Mouse (Mus musculus) kidney, postnatal 0 days (tissue): ENCODE measurements around the gene Lemd1. TPM values are rescaled to one million over a fixed set of nuclear protein-coding genes. Genes with fewer than 3 reads are reported as not detected.
A peak's percentile ranks its signal among the peaks of the same experiment; 100 is the strongest.
"Not testable (repeated sequence)": the region's sequence is repeated elsewhere in the genome, so short reads cannot be mapped to it uniquely, and the experiment has no call there.

Experiments
- ATAC-seq: fragments of 200-750 bp; cut with Nextera tagmentation; replicated peaks from 2 replicates; pipeline ENCODE4 v1.8.0; 2017; ENCODE audit warnings: low read depth, moderate number of reproducible peaks, moderate TSS enrichment, moderate library complexity; ENCODE audit not compliant: low FRiP score
- DNase-seq: peaks from one replicate; pipeline ENCODE4 v3.0.0-alpha.2; 2016; ENCODE audit warnings: low spot score
- H3K27ac ChIP-seq: fragments of 300-500 bp; sonication (generic); 2 replicates; pipeline ENCODE4 v1.5.1; 2014; ENCODE audit warnings: mild to moderate bottlenecking
- H3K27me3 ChIP-seq: fragments of 300-500 bp; sonication (generic); 2 replicates; pipeline ENCODE4 v1.6.1; 2014; ENCODE audit warnings: low read length, mixed read lengths; ENCODE audit not compliant: insufficient read depth
- H3K36me3 ChIP-seq: fragments of 300-500 bp; sonication (generic); 2 replicates; pipeline ENCODE4 v1.6.1; 2014; ENCODE audit warnings: low read length, mixed read lengths; ENCODE audit not compliant: insufficient read depth
- H3K4me1 ChIP-seq: fragments of 300-500 bp; sonication (generic); replicated peaks from 2 replicates; pipeline ENCODE4 v1.6.1; 2014; ENCODE audit warnings: antibody characterized with exemption, low read length, mixed read lengths; ENCODE audit not compliant: insufficient read depth
- H3K4me2 ChIP-seq: fragments of 300-500 bp; sonication (generic); 2 replicates; pipeline ENCODE4 v1.6.1; 2014; ENCODE audit warnings: mild to moderate bottlenecking, low read length, moderate library complexity, mixed read lengths
- H3K4me3 ChIP-seq: fragments of 300-500 bp; sonication (generic); replicated peaks from 2 replicates; pipeline ENCODE4 v1.5.1; 2014; ENCODE audit warnings: low read depth, low read length
- H3K9ac ChIP-seq: fragments of 300-500 bp; sonication (generic); 2 replicates; pipeline ENCODE4 v1.6.1; 2014; ENCODE audit warnings: low read depth, low read length
- H3K9me3 ChIP-seq: fragments of 300-500 bp; sonication (generic); replicated peaks from 2 replicates; pipeline ENCODE4 v1.6.1; 2016; ENCODE audit warnings: low read length, inconsistent platforms, mixed read lengths
- CTCF ChIP-seq: IDR thresholded peaks from 2 replicates; pipeline ENCODE4 v1.5.1; 2016; ENCODE audit warnings: antibody characterized with exemption, low read depth, mild to moderate bottlenecking, moderate library complexity
- WGBS: fragments of 180-500 bp; shearing (Covaris S2); extraction: QIAGEN DNeasy Blood & Tissue Kit; methylation state at CpG from one replicate; pipeline ENCODE4 v1.1.7; 2014; 5-methylcytosine and 5-hydroxymethylcytosine counted together
- polyA plus RNA-seq: library from polyadenylated mRNA; unstranded; fragments of >200 nt; fragmentation: Nextera tagmentation; extraction: Ambion mirVana; gene quantifications from 2 replicates; pipeline ENCODE4 v1.2.1, GENCODE M21; 2015

Gene Lemd1
- polyA plus RNA-seq, 1 experiment from 2014 or later, result 0.37 TPM

GRCm38 (mm10) chr1:132161211-132161880 is 29.9 kb upstream of the Lemd1 start:
- no peak for DNase-seq
- Histone ChIP-seq H3K27ac (no peak overlapping the region), H3K4me3 (no peak overlapping the region), H3K27me3 (no peaks in the 10 kb centered on the region), H3K36me3 (no peaks in the 10 kb centered on the region), H3K4me1 (peaks cover 9% of the 10 kb centered on the region), H3K9me3 (no peaks in the 10 kb centered on the region), H3K4me2 (no peak overlapping the region), H3K9ac (no peak overlapping the region)
- WGBS, result 52% methylated on average over 7 of the region's 7 CpGs
- no peak for TF ChIP-seq CTCF
- no peak for ATAC-seq

GRCm38 (mm10) chr1:132162618-132163017 is 28.6 kb upstream of the Lemd1 start:
- H3K4me3 ChIP-seq, ATAC-seq, H3K4me1 ChIP-seq, H3K9ac ChIP-seq, H3K27me3 ChIP-seq, H3K27ac ChIP-seq, H3K9me3 ChIP-seq, H3K4me2 ChIP-seq, H3K36me3 ChIP-seq, DNase-seq: not testable (repeated sequence)
- peak; percentile 52 for TF ChIP-seq CTCF
- WGBS, result 53% methylated on average over 9 of the region's 9 CpGs

- H3K27me3 ChIP-seq, result no peaks in the 10 kb centered on the region
- no peak for TF ChIP-seq CTCF
- WGBS, result 22% methylated on average over 13 of the region's 13 CpGs
These were observed 26.3 kb upstream of the Lemd1 start for GRCm38 (mm10) chr1:132164780-132165518.

GRCm38 (mm10) chr1:132165859-132166258 is 25.4 kb upstream of the Lemd1 start:
- Histone ChIP-seq H3K4me1 (no peaks in the 10 kb centered on the region), H3K4me2 (no peak overlapping the region), H3K9ac (no peak overlapping the region), H3K36me3 (no peaks in the 10 kb centered on the region), H3K27me3 (no peaks in the 10 kb centered on the region), H3K27ac (no peak overlapping the region), H3K4me3 (no peak overlapping the region), H3K9me3 (no peaks in the 10 kb centered on the region)
- no peak for ATAC-seq
- DNase-seq, result no peak
- 68% methylated on average over 3 of the region's 3 CpGs for WGBS
- TF ChIP-seq CTCF, result peak; percentile 59

More at GRCm38 (mm10) chr1:132164780-132165518, 26.3 kb upstream of the Lemd1 start:
- no peaks in the 10 kb centered on the region for H3K9me3 ChIP-seq
- no peak overlapping the region for H3K27ac ChIP-seq
- no peak overlapping the region for H3K9ac ChIP-seq
- no peaks in the 10 kb centered on the region for H3K4me1 ChIP-seq
- no peak overlapping the region for H3K4me3 ChIP-seq
- ATAC-seq (no peak), DNase-seq (no peak)
- no peak overlapping the region for H3K4me2 ChIP-seq
- H3K36me3 ChIP-seq, result no peaks in the 10 kb centered on the region

GRCm38 (mm10) chr1:132168115-132168767 is 23.0 kb upstream of the Lemd1 start:
- Histone ChIP-seq H3K9ac (no peak overlapping the region), H3K36me3 (no peaks in the 10 kb centered on the region), H3K4me1 (no peaks in the 10 kb centered on the region), H3K4me2 (peak overlapping the region; percentile 39), H3K9me3 (no peaks in the 10 kb centered on the region), H3K27ac (no peak overlapping the region), H3K4me3 (no peak overlapping the region), H3K27me3 (no peaks in the 10 kb centered on the region)
- DNase-seq (peak; percentile 65), ATAC-seq (0 out of 2 replicates have a peak, but pooled peaks have one; percentile 36)
- 7% methylated on average over 12 of the region's 12 CpGs for WGBS
- no peak for TF ChIP-seq CTCF

- no peak for TF ChIP-seq CTCF
- ATAC-seq, result no peak
- H3K9ac ChIP-seq, result no peak overlapping the region
- H3K36me3 ChIP-seq, result no peaks in the 10 kb centered on the region
- no peak for DNase-seq
- H3K4me2 ChIP-seq, result no peak overlapping the region
- H3K4me1 ChIP-seq, result no peaks in the 10 kb centered on the region
- 43% methylated on average over 6 of the region's 6 CpGs for whole genome bisulfite sequencing
- no peaks in the 10 kb centered on the region for H3K9me3 ChIP-seq
- H3K4me3 ChIP-seq, result no peak overlapping the region
- H3K27ac ChIP-seq, result no peak overlapping the region
- no peaks in the 10 kb centered on the region for H3K27me3 ChIP-seq
These were observed 20.5 kb upstream of the Lemd1 start for GRCm38 (mm10) chr1:132170698-132171097.
